Mouse (Mus musculus) cerebellum, postnatal 14 days (tissue): Measurements from ENCODE around the gene Olfr1364.

Experiments used
- DNase-seq, 2 experiments: peaks; one replicate each; pipeline ENCODE4 v3.0.0; 2021; ENCODE audit warnings: mixed read lengths in 2 of 2

Gene Olfr1364

GRCm38 (mm10) chr13:21581659-21582058, at the start of gene Olfr1364:
Olfr1364 (minus strand) TSS chr13:21581759.
- no peak for DNase-seq

- no peak for DNase-seq
These were observed 32.4 kb upstream of the Olfr1364 start, which contains the start of gene Olfr1362 for GRCm38 (mm10) chr13:21613922-21614321. Olfr1362 (minus strand) TSS chr13:21614022.

- no peak for DNase-seq
These were observed 10.1 kb upstream of the Olfr1364 start for GRCm38 (mm10) chr13:21591618-21592017.

GRCm38 (mm10) chr13:21559793-21560192, 21.8 kb downstream of the Olfr1364 start, which contains the start of gene Olfr1535:
Olfr1535 (minus strand) TSS chr13:21559893.
- no peak for DNase-seq

- no peak for DNase-seq
These were observed 31.0 kb downstream of the Olfr1364 start for GRCm38 (mm10) chr13:21550416-21551110.

GRCm38 (mm10) chr13:21549487-21549886, 32.1 kb downstream of the Olfr1364 start:
- DNase-seq: no peak

GRCm38 (mm10) chr13:21542708-21543107, 38.9 kb downstream of the Olfr1364 start, which contains the start of gene Olfr1366:
Olfr1366 (minus strand) TSS chr13:21542808.
- DNase-seq: no peak

GRCm38 (mm10) chr13:21530781-21531201, 50.8 kb downstream of the Olfr1364 start, which contains the start of gene Zkscan8:
Zkscan8 (minus strand) TSS chr13:21531120.
- DNase-seq: peak; percentile 88 to 93

- DNase-seq: no peak
These were observed 51.4 kb downstream of the Olfr1364 start for GRCm38 (mm10) chr13:21530136-21530535.
